Mouse (Mus musculus): ENCODE measurements around the gene Sik2. TPM values are rescaled to one million over a fixed set of nuclear protein-coding genes. Genes with fewer than 3 reads are reported as not detected.

Gene Sik2
- polyA plus RNA-seq, 1 experiment from 2014 or later: 12.5 TPM

GRCm38 (mm10) chr9:50889964-50890363 is 118.9 kb downstream of the Sik2 start:
- WGBS: 84% methylated on average over 4 of the region's 4 CpGs
- H3K27ac ChIP-seq (replicated peaks): no peak overlapping the region
- DNase-seq (ENCODE audit: low spot score): no peak
- H3K4me3 ChIP-seq: no peak overlapping the region
- peaks cover 40% of the 10 kb centered on the region for H3K36me3 ChIP-seq
- H3K4me1 ChIP-seq: peaks cover 38% of the 10 kb centered on the region
- H3K27me3 ChIP-seq (ENCODE audit: low read depth, poor library complexity, severe bottlenecking): no peaks in the 10 kb centered on the region
- H3K9me3 ChIP-seq (replicated peaks): no peaks in the 10 kb centered on the region

DNA sequence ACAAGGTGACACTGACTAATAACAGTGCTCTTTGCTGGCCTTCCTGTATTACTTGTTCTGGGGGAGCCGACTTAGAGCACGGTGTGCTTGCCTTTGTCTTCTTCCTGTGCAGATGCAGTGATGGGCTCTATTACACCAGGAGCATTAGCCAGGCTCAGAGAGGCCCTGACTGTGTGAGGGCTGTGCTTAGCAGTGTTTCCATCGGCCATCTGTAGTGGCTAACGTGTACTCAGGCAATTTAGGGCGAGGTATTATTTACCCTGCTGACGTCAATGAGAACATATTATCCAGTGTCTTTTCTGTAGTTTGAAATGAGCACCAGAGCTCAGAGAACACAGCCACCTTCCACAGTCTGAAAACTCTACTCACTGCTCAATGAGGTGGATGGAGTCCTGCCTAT is 119.7 kb downstream of the Sik2 start:
- Histone ChIP-seq H3K36me3 (peaks cover 40% of the 10 kb centered on the region), H3K4me3 (no peak overlapping the region), H3K27me3 (ENCODE audit: low read depth, poor library complexity, severe bottlenecking) (no peaks in the 10 kb centered on the region), H3K9me3 (replicated peaks) (no peaks in the 10 kb centered on the region), H3K4me1 (peaks cover 38% of the 10 kb centered on the region), H3K27ac (replicated peaks) (no peak overlapping the region)
- DNase-seq (ENCODE audit: low spot score): no peak
- WGBS: 79% methylated on average over 6 of the region's 6 CpGs

GRCm38 (mm10) chr9:50887351-50887750 is 121.5 kb downstream of the Sik2 start:
- Histone ChIP-seq H3K27ac (replicated peaks) (peak overlapping the region; percentile 61), H3K36me3 (peaks cover 45% of the 10 kb centered on the region), H3K4me3 (no peak overlapping the region), H3K4me1 (peaks cover 38% of the 10 kb centered on the region), H3K27me3 (ENCODE audit: low read depth, poor library complexity, severe bottlenecking) (no peaks in the 10 kb centered on the region), H3K9me3 (replicated peaks) (no peaks in the 10 kb centered on the region)
- DNase-seq (ENCODE audit: low spot score): peak; percentile 24
- 27% methylated on average over 4 of the region's 4 CpGs for WGBS

DNA sequence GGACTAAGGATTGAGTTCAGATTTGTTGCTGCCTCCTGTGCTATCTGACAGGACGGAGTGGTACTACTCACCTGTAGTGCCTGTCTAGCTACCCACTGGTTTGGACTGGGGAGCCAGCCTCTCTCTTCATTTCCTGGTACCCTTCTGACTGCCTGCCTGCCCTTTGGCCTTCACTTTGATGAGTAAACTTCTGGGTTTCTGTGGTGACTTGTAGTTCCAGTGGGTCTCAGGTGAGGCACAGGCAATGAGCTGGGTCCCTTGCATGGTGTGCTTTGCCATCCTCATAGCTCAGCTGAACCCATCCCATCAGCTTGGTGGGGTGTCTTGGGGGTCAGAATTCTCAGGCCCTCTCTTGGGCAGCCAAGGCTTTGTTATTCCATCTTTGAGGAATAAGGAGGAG is 122.0 kb downstream of the Sik2 start:
- Histone ChIP-seq H3K4me3 (no peak overlapping the region), H3K27me3 (ENCODE audit: low read depth, poor library complexity, severe bottlenecking) (no peaks in the 10 kb centered on the region), H3K36me3 (peaks cover 48% of the 10 kb centered on the region), H3K9me3 (replicated peaks) (no peaks in the 10 kb centered on the region), H3K4me1 (peaks cover 38% of the 10 kb centered on the region), H3K27ac (replicated peaks) (peak overlapping the region; percentile 61)
- WGBS: 89% methylated on average over 1 of the region's 1 CpGs
- no peak for DNase-seq (ENCODE audit: low spot score)

GRCm38 (mm10) chr9:50885600-50885987 is 123.3 kb downstream of the Sik2 start:
- H3K4me3 ChIP-seq: no peak overlapping the region
- no peak overlapping the region for H3K27ac ChIP-seq (replicated peaks)
- WGBS: 71% methylated on average over 1 of the region's 1 CpGs
- H3K4me1 ChIP-seq: peaks cover 35% of the 10 kb centered on the region
- peaks cover 55% of the 10 kb centered on the region for H3K36me3 ChIP-seq
- H3K9me3 ChIP-seq (replicated peaks): no peaks in the 10 kb centered on the region
- DNase-seq (ENCODE audit: low spot score): no peak
- H3K27me3 ChIP-seq (ENCODE audit: low read depth, poor library complexity, severe bottlenecking): no peaks in the 10 kb centered on the region

DNA sequence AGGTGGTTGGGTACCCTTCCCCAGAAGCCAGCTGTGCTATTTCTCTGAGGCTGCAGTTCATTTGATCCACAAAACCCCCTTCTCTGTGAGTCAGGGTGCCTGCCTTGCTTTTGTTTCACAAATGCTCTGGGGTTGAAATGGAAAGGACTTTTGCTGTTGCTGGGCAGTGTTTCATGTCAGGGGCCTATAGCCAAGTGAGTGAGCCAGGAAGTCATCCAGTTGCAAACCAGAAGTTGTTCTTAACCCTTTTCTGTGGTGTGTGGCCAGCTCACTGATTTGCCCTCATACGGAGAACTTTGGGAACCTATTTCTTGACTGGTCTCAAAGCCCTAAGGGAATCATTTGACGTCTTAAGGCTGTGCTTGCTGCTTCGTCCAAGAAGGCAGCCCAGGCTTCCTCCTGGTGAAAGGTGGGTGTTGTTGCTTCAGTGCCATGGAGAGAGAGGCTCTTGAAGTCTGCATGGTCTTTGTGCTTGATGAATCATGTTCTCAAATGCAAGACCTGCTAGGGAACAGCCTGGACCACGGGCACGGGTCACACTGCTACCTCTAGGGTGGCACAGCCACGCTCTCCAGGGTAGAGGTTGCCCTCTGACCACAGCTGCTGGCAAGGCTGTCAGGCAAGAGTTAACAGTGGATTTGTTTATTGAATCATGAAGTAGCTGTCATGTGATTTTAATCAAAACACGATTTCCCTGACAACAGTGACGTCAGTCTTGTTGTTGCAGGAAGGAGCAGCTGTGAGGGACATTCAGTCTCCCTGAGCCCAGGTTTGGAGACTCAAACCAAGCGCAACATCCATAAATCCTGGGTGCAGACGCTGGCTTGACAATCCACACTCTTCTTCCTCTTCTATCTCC is 123.9 kb downstream of the Sik2 start:
- DNase-seq (ENCODE audit: low spot score): no peak
- WGBS: 85% methylated on average over 10 of the region's 10 CpGs
- Histone ChIP-seq H3K4me1 (peaks cover 35% of the 10 kb centered on the region), H3K27me3 (ENCODE audit: low read depth, poor library complexity, severe bottlenecking) (no peaks in the 10 kb centered on the region), H3K36me3 (peaks cover 61% of the 10 kb centered on the region), H3K27ac (replicated peaks) (no peak overlapping the region), H3K4me3 (no peak overlapping the region), H3K9me3 (replicated peaks) (no peaks in the 10 kb centered on the region)

GRCm38 (mm10) chr9:50884093-50884492 is 124.8 kb downstream of the Sik2 start:
- 90% methylated on average over 8 of the region's 8 CpGs for WGBS
- peaks cover 31% of the 10 kb centered on the region for H3K4me1 ChIP-seq
- H3K4me3 ChIP-seq: no peak overlapping the region
- H3K36me3 ChIP-seq: peaks cover 68% of the 10 kb centered on the region
- no peak overlapping the region for H3K27ac ChIP-seq (replicated peaks)
- no peak for DNase-seq (ENCODE audit: low spot score)
- H3K27me3 ChIP-seq (ENCODE audit: low read depth, poor library complexity, severe bottlenecking): no peaks in the 10 kb centered on the region
- no peaks in the 10 kb centered on the region for H3K9me3 ChIP-seq (replicated peaks)

DNA sequence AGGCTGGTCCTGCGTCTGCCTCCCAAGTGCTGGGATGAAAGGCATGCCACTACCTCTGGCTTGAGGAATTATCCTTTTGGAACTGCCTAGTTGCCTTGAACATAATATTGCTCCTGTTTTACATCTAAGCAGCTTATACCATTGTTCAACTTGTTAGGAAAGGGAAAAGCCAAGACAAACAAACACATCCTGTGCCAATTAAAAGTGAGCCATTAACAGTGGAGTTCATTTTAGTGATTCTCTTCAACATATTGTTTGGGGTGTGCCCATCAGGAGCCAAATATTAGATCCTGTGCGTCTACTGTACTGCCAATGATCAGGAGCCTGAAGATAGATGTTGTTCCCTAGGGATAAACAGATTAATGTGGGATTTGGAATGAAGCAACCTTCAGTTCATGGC is 126.7 kb downstream of the Sik2 start:
- Histone ChIP-seq H3K36me3 (peaks cover 80% of the 10 kb centered on the region), H3K4me1 (peaks cover 12% of the 10 kb centered on the region), H3K4me3 (no peak overlapping the region), H3K27ac (replicated peaks) (no peak overlapping the region), H3K27me3 (ENCODE audit: low read depth, poor library complexity, severe bottlenecking) (no peaks in the 10 kb centered on the region), H3K9me3 (replicated peaks) (no peaks in the 10 kb centered on the region)
- 95% methylated on average over 2 of the region's 2 CpGs for WGBS
- DNase-seq (ENCODE audit: low spot score): no peak

GRCm38 (mm10) chr9:50877431-50877830 is 131.4 kb downstream of the Sik2 start:
- Histone ChIP-seq H3K27ac (replicated peaks) (no peak overlapping the region), H3K9me3 (replicated peaks) (no peaks in the 10 kb centered on the region), H3K27me3 (ENCODE audit: low read depth, poor library complexity, severe bottlenecking) (no peaks in the 10 kb centered on the region), H3K4me1 (no peaks in the 10 kb centered on the region), H3K4me3 (no peak overlapping the region), H3K36me3 (peaks cover 100% of the 10 kb centered on the region)
- WGBS: 88% methylated on average over 3 of the region's 3 CpGs
- no peak for DNase-seq (ENCODE audit: low spot score)

GRCm38 (mm10) chr9:50876287-50876686 is 132.6 kb downstream of the Sik2 start:
- no peaks in the 10 kb centered on the region for H3K27me3 ChIP-seq (ENCODE audit: low read depth, poor library complexity, severe bottlenecking)
- no peaks in the 10 kb centered on the region for H3K4me1 ChIP-seq
- no peaks in the 10 kb centered on the region for H3K9me3 ChIP-seq (replicated peaks)
- H3K36me3 ChIP-seq: peaks cover 93% of the 10 kb centered on the region
- no peak overlapping the region for H3K27ac ChIP-seq (replicated peaks)
- no peak for DNase-seq (ENCODE audit: low spot score)
- H3K4me3 ChIP-seq: no peak overlapping the region
- 93% methylated on average over 3 of the region's 3 CpGs for WGBS

DNA sequence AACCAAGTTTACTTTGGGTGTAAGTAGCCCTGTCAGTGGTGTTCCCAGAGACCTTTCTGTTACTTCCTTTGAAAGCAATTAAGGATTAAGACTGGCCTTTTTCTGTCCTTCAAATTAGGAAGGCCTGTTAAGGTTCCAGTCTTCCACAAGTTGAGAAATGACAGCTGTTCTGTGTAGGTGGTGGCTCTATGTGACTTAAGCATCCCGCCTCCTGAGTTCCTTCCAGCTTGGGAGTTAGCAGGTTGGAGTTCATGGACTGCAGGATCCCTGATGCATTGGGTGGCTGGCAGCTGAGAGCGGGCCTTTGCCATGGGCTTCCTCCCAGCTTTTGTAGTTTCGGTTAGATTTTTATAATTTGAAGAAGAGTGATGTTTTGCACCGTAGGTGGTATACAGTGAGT is 133.4 kb downstream of the Sik2 start:
- no peaks in the 10 kb centered on the region for H3K9me3 ChIP-seq (replicated peaks)
- H3K27ac ChIP-seq (replicated peaks): no peak overlapping the region
- H3K4me1 ChIP-seq: no peaks in the 10 kb centered on the region
- no peak for DNase-seq (ENCODE audit: low spot score)
- 96% methylated on average over 4 of the region's 4 CpGs for WGBS
- no peaks in the 10 kb centered on the region for H3K27me3 ChIP-seq (ENCODE audit: low read depth, poor library complexity, severe bottlenecking)
- peaks cover 93% of the 10 kb centered on the region for H3K36me3 ChIP-seq
- H3K4me3 ChIP-seq: no peak overlapping the region

DNA sequence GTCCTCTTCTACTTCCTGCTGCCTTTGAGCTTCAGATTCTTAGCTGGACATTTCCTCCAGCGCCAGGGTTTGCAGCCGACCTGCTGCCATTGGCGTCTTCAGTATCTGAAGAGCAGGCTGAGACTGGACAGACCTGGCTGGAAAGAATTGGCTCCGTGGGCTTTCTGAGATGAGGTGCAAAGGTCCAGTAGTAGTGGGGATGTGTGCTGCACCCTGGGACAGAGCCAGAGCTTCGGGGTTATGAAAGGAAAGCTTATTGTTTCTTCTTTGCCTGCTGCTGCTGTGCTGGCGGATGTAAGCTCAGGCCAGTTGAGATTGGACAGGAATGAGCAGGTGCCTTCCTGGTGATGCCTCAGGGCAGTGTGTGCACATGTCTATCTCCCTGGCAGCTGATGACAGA is 134.8 kb downstream of the Sik2 start:
- no peaks in the 10 kb centered on the region for H3K27me3 ChIP-seq (ENCODE audit: low read depth, poor library complexity, severe bottlenecking)
- no peaks in the 10 kb centered on the region for H3K9me3 ChIP-seq (replicated peaks)
- H3K36me3 ChIP-seq: peaks cover 92% of the 10 kb centered on the region
- H3K27ac ChIP-seq (replicated peaks): no peak overlapping the region
- no peak overlapping the region for H3K4me3 ChIP-seq
- DNase-seq (ENCODE audit: low spot score): no peak
- WGBS: 93% methylated on average over 6 of the region's 6 CpGs
- H3K4me1 ChIP-seq: no peaks in the 10 kb centered on the region

DNA sequence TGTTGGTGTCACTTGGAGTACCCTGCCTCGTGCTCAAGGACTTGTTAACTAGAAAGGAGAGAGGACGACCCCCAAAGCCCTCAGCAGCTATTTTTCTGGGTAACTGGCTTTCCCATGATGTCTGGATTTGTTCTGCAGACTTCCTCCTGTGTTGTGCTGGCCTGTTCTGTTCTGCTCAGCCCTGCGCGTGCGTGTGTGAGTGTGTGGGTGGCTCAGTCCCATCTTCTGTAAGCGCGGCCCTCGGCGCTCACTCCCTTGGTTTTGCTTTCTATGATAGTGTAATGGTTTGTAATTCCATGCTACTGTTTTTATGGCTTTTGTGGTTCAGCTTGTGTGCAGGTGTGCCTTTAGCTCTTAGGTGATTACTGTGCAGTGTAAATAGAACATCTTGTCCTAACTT is 135.7 kb downstream of the Sik2 start:
- Histone ChIP-seq H3K36me3 (peaks cover 92% of the 10 kb centered on the region), H3K9me3 (replicated peaks) (no peaks in the 10 kb centered on the region), H3K4me3 (no peak overlapping the region), H3K27ac (replicated peaks) (no peak overlapping the region), H3K27me3 (ENCODE audit: low read depth, poor library complexity, severe bottlenecking) (no peaks in the 10 kb centered on the region), H3K4me1 (no peaks in the 10 kb centered on the region)
- WGBS: 95% methylated on average over 9 of the region's 9 CpGs
- no peak for DNase-seq (ENCODE audit: low spot score)

Measured in midbrain, embryonic 10.5 days (tissue).